Mouse (Mus musculus) adrenal gland, postnatal 36 days (tissue): Measurements from ENCODE around the gene Krt14. TPM values are rescaled to one million over a fixed set of nuclear protein-coding genes. Genes with fewer than 3 reads are reported as not detected.

ENCODE experiments used
- DNase-seq, 2 experiments: peaks; one replicate each; pipeline ENCODE4 v3.0.0; 2021; ENCODE audit warnings: mixed read lengths in 1 of 2
- total RNA-seq, 2 experiments: library from RNA; stranded (reverse); gene quantifications; 2 replicates each; pipeline ENCODE4 v1.2.3; 2021

Gene Krt14
- total RNA-seq, 2 experiments from 2014 or later: 0.23 to 0.36 TPM

DNA sequence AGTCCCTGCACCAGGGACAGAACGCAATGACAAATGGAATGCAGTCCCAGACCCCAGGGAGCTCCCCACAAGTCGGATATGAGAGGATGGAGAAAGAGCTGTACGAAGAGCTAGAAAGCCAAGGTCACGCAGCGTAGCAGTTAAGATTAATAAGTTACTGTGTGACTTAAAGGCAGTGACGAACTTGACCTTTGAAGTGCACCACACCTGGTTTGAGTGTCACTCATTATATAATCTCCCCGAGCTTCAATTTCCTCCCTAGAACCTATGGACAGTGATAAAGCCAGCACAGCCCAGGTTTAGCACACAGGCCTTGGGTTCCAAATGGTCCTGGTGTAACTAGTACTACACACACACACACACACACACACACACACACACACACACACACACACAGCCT lies 43.0 kb downstream of the Krt14 start:
- no peak for DNase-seq

GRCm38 (mm10) chr11:100157908-100158477 lies 49.4 kb downstream of the Krt14 start:
- DNase-seq: no peak

DNA sequence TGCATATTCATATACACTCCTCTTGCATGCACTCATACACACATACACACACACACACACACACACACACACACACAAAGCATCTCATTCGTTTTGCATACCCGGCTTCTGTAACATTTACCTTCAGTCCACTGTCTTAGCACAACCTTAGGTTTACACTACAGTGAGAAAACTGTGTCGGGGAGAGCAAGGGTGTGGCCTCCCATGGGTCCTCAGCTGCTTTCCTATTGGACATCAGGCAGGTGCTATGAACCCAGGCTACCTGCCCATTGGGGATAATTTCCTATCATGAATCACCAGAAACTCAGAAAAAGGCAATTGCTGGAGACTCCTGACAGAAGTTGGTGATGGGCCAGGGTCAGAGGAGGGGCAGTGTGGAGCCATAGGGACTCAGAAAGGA lies 50.0 kb downstream of the Krt14 start:
- no peak for DNase-seq

GRCm38 (mm10) chr11:100155497-100156255 lies 51.7 kb downstream of the Krt14 start:
- DNase-seq: no peak

Other genes starting within 250 kb of the Krt14 start
- gene Krtap29-1, start 228.5 kb downstream of the Krt14 start, total RNA-seq: not detected
- gene Krtap16-1, start 221.0 kb downstream of the Krt14 start, total RNA-seq: not detected
- not detected for gene Krtap17-1, start 213.6 kb downstream of the Krt14 start, total RNA-seq
- not detected for gene Krt33a, start 191.3 kb downstream of the Krt14 start, total RNA-seq
- gene Krt33b, start 177.7 kb downstream of the Krt14 start, total RNA-seq: not detected
- gene Krt34, start 166.0 kb downstream of the Krt14 start, total RNA-seq: not detected
- not detected for gene Krt31, start 157.0 kb downstream of the Krt14 start, total RNA-seq
- not detected for gene Krt32, start 119.3 kb downstream of the Krt14 start, total RNA-seq
- gene Krt35, start 111.3 kb downstream of the Krt14 start, total RNA-seq: not detected
- gene Krt36, start 101.9 kb downstream of the Krt14 start, total RNA-seq: under 1 TPM; 0.16 to 0.36 TPM
- not detected for gene Krt13, start 86.0 kb downstream of the Krt14 start, total RNA-seq
- not detected for gene Krt15, start 71.6 kb downstream of the Krt14 start, total RNA-seq
- 1 to 10 TPM; 3.9 to 6.8 TPM for gene Krt19, start 58.9 kb downstream of the Krt14 start, total RNA-seq
- not detected for gene Krt9, start 14.3 kb downstream of the Krt14 start, total RNA-seq
- not detected for gene Krt16, start 41.4 kb upstream of the Krt14 start, total RNA-seq
- gene Krt17, start 53.5 kb upstream of the Krt14 start, total RNA-seq: not detected
- gene Krt42, start 62.3 kb upstream of the Krt14 start, total RNA-seq: not detected
- gene Eif1, start 112.3 kb upstream of the Krt14 start, total RNA-seq: 1,000 to 10,000 TPM; 1,327 to 1,427 TPM
- gene Gast, start 126.9 kb upstream of the Krt14 start, total RNA-seq: not detected
- gene Hap1, start 148.6 kb upstream of the Krt14 start, total RNA-seq: 10 to 100 TPM; 36.0 to 43.8 TPM
- 10 to 100 TPM; 73.9 to 87.1 TPM for gene Jup, start 190.2 kb upstream of the Krt14 start, total RNA-seq
- gene P3h4, start 207.3 kb upstream of the Krt14 start, total RNA-seq: 10 to 100 TPM; 26.3 to 40.5 TPM
- gene Fkbp10, start 208.1 kb upstream of the Krt14 start, total RNA-seq: 10 to 100 TPM; 23.7 to 27.2 TPM
- gene Nt5c3b, start 234.3 kb upstream of the Krt14 start, total RNA-seq: 10 to 100 TPM; 53.8 to 58.2 TPM
- 1 to 10 TPM in 1 of 2 experiments, under 1 TPM in 1; 0.63 to 1.2 TPM for gene Klhl10, start 234.4 kb upstream of the Krt14 start, total RNA-seq